Mouse (Mus musculus) heart, embryonic 16.5 days (tissue): ENCODE data around the gene Trim47. TPM values are rescaled to one million over a fixed set of nuclear protein-coding genes. Genes with fewer than 3 reads are reported as not detected.

Experiments
- ATAC-seq: fragments of 200-750 bp; cut with Nextera tagmentation; replicated peaks from 2 replicates; pipeline ENCODE4 v1.8.0; 2017; ENCODE audit warnings: moderate number of reproducible peaks; ENCODE audit not compliant: insufficient read depth, low FRiP score; ENCODE audit errors: extremely low read depth
- H3K27ac ChIP-seq: fragments of 300-500 bp; sonication (generic); 2 replicates; pipeline ENCODE4 v1.5.1; 2014; ENCODE audit warnings: mild to moderate bottlenecking, low read length, control low read depth, moderate library complexity
- H3K27me3 ChIP-seq: fragments of 300-500 bp; sonication (generic); 2 replicates; pipeline ENCODE4 v1.6.1; 2014; ENCODE audit warnings: low read length, mixed read lengths; ENCODE audit not compliant: control insufficient read depth, insufficient read depth
- H3K36me3 ChIP-seq: fragments of 300-500 bp; sonication (generic); 2 replicates; pipeline ENCODE4 v1.6.1; 2014; ENCODE audit not compliant: control insufficient read depth, insufficient read depth
- H3K4me1 ChIP-seq: fragments of 300-500 bp; sonication (generic); 2 replicates; pipeline ENCODE4 v1.6.1; 2014; ENCODE audit warnings: low read length, mixed read lengths; ENCODE audit not compliant: control insufficient read depth, insufficient read depth
- H3K4me2 ChIP-seq: fragments of 300-500 bp; sonication (generic); 2 replicates; pipeline ENCODE4 v1.6.1; 2014; ENCODE audit warnings: low read depth, mild to moderate bottlenecking, control low read depth, low read length
- H3K4me3 ChIP-seq: fragments of 300-500 bp; sonication (generic); 2 replicates; pipeline ENCODE4 v1.5.1; 2014; ENCODE audit warnings: mild to moderate bottlenecking, control low read depth, low read length
- H3K9ac ChIP-seq: fragments of 300-500 bp; sonication (generic); 2 replicates; pipeline ENCODE4 v1.6.1; 2014; ENCODE audit warnings: low read length, control low read depth
- H3K9me3 ChIP-seq: fragments of 300-500 bp; sonication (generic); replicated peaks from 2 replicates; pipeline ENCODE4 v1.6.1; 2016; ENCODE audit warnings: low read length; ENCODE audit not compliant: control insufficient read depth
- WGBS: fragments of 180-500 bp; shearing (Covaris S2); extraction: QIAGEN DNeasy Blood & Tissue Kit; methylation state at CpG from one replicate; pipeline ENCODE4 v1.1.7; 2014; 5-methylcytosine and 5-hydroxymethylcytosine counted together
- polyA plus RNA-seq: library from polyadenylated mRNA; unstranded; fragments of >200 nt; fragmentation: Nextera tagmentation; extraction: Ambion mirVana; gene quantifications from 2 replicates; pipeline ENCODE4 v1.2.1, GENCODE M21; 2015

Trim47 gene
- polyA plus RNA-seq, 1 experiment from 2014 or later, result 79.8 TPM

GRCm38 (mm10) chr11:116088188-116088587 is 38.8 kb downstream of the Trim47 start:
- Histone ChIP-seq H3K9me3 (no peaks in the 10 kb centered on the region), H3K4me1 (peaks cover 18% of the 10 kb centered on the region), H3K27ac (no peak overlapping the region), H3K27me3 (no peaks in the 10 kb centered on the region), H3K36me3 (peaks cover 8% of the 10 kb centered on the region), H3K9ac (peak overlapping the region; percentile 78), H3K4me2 (peak overlapping the region; percentile 78; the same call in 1 of the 2 replicates), H3K4me3 (no peak overlapping the region)
- no peak for ATAC-seq
- WGBS, result 78% methylated on average over 8 of the region's 8 CpGs

GRCm38 (mm10) chr11:116087194-116088130 is 39.5 kb downstream of the Trim47 start:
- Histone ChIP-seq H3K27me3 (no peaks in the 10 kb centered on the region), H3K9me3 (no peaks in the 10 kb centered on the region), H3K4me1 (peaks cover 18% of the 10 kb centered on the region), H3K36me3 (peaks cover 12% of the 10 kb centered on the region), H3K27ac (peak overlapping the region; percentile 92), H3K4me2 (peak overlapping the region; percentile 78), H3K9ac (peak overlapping the region; percentile 78), H3K4me3 (peak overlapping the region; percentile 69)
- 3% methylated on average over 31 of the region's 31 CpGs for WGBS
- ATAC-seq, result peak; percentile 79

DNA sequence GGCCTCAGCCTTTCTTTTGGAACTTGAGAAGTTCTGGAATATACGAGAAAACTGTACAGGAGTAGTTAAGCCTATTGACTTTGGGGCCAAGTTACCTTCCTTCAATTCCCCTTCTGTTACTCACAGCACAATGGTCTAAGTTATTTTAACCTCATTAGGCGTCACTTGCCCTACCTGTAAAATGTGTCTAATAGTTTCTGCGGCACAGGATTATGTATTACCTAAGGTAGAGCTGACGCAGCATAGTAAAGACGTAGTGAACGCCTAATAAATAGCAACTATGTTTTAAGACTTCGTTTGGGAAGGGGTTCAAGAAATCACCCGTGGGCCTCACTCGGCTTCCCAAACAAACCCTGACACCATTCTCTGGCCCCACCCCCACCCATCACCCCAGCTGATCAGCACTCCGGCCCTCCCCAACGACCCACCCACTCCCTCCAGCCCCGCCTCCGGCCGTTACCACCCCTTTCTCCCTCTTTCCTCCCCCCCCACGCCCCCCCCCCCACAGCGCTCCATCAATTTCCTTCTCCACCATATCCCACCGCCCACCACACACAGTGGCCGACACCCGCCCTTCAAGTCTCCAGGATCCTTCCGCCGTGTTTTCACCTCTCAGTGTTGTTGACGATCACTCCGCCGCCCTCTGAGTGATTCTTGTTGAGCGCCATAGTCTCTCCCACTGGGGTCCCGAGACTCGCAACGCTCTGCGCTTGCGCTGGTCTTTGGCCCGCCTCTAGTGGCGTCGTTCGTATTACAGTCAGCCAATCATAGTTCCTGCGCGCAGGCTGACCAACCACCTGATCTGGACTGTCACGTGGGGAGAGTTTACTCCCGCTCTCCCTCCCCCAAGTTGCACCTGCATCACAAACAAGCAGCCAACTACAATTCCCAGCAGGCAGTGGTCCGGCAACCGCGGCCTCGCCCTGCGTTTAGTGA is 40.5 kb downstream of the Trim47 start, which contains the start of gene Wbp2:
Gene Wbp2 (minus strand): TSS at position 738 of the 936 bp plus-strand sequence.
- H3K27me3 ChIP-seq, result no peaks in the 10 kb centered on the region
- H3K4me1 ChIP-seq, result peaks cover 18% of the 10 kb centered on the region
- peak within 1 kb of the TSS; percentile 92 for H3K27ac ChIP-seq
- peaks cover 22% of the 10 kb centered on the region for H3K36me3 ChIP-seq
- H3K9me3 ChIP-seq, result no peaks in the 10 kb centered on the region
- peak; percentile 96 for ATAC-seq
- WGBS, result 5% methylated on average over 38 of the region's 43 CpGs
- H3K4me3 ChIP-seq, result peak within 1 kb of the TSS; percentile 69
- peak within 1 kb of the TSS; percentile 78 for H3K9ac ChIP-seq
- H3K4me2 ChIP-seq, result peak within 1 kb of the TSS; percentile 81

DNA sequence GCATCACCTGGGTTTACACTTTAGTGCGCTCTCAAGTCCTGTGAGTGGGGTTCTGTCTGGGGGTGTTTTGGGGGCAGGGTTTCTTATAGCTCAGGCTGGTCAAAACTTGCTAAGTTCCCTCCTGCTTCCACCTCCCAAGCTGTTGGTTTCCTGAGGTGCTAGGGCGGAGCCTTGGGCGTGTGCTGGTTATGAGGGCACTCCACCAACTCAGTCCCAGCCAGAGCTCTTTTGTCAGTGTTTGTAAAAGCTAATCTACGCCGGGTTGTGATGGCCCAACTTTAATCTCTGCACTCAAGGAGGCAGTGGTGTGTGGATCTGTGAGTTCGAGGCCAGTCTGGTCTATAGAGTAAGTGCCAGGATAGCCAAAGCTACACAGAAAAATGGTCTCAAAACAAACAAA is 42.8 kb downstream of the Trim47 start:
- no peak overlapping the region for H3K4me2 ChIP-seq
- H3K27me3 ChIP-seq, result no peaks in the 10 kb centered on the region
- H3K4me3 ChIP-seq, result no peak overlapping the region
- no peak overlapping the region for H3K9ac ChIP-seq
- H3K36me3 ChIP-seq, result peaks cover 40% of the 10 kb centered on the region
- no peak for ATAC-seq
- H3K4me1 ChIP-seq, result peaks cover 18% of the 10 kb centered on the region
- WGBS, result 88% methylated on average over 6 of the region's 6 CpGs
- no peak overlapping the region for H3K27ac ChIP-seq
- H3K9me3 ChIP-seq, result no peaks in the 10 kb centered on the region

GRCm38 (mm10) chr11:116083096-116083672 is 43.8 kb downstream of the Trim47 start:
- H3K27ac ChIP-seq, result no peak overlapping the region
- H3K4me2 ChIP-seq, result no peak overlapping the region
- H3K4me3 ChIP-seq, result no peak overlapping the region
- WGBS, result 87% methylated on average over 14 of the region's 14 CpGs
- ATAC-seq, result no peak
- H3K4me1 ChIP-seq, result peaks cover 23% of the 10 kb centered on the region
- no peaks in the 10 kb centered on the region for H3K9me3 ChIP-seq
- no peak overlapping the region for H3K9ac ChIP-seq
- H3K36me3 ChIP-seq, result peaks cover 45% of the 10 kb centered on the region
- no peaks in the 10 kb centered on the region for H3K27me3 ChIP-seq

DNA sequence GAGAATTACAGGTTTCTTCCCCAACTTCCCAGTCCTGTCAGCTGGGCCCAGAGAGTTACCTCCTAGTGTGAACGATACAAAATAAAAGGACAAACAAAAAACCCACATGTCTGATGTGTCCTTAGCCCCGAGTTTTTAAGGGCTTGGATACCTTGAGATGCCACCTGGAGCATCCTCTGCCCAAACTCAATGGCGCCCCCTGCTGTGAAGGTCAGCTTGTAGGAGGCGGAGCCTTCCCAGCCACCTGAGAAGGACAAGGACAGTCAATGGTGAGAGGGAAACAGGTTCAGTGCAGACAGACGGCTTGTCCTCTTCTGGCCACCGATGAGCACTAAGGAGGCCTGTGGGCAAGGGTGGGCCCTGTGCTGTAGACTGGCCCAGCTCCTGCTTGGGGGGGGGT is 45.9 kb downstream of the Trim47 start:
- WGBS, result 74% methylated on average over 6 of the region's 6 CpGs
- peaks cover 45% of the 10 kb centered on the region for H3K36me3 ChIP-seq
- H3K27me3 ChIP-seq, result no peaks in the 10 kb centered on the region
- peaks cover 18% of the 10 kb centered on the region for H3K4me1 ChIP-seq
- H3K9me3 ChIP-seq, result no peaks in the 10 kb centered on the region
- H3K4me2 ChIP-seq, result no peak overlapping the region
- H3K27ac ChIP-seq, result no peak overlapping the region
- no peak overlapping the region for H3K4me3 ChIP-seq
- ATAC-seq, result no peak
- no peak overlapping the region for H3K9ac ChIP-seq

- WGBS, result 76% methylated on average over 10 of the region's 10 CpGs
- Histone ChIP-seq H3K4me1 (peaks cover 11% of the 10 kb centered on the region), H3K27me3 (no peaks in the 10 kb centered on the region), H3K27ac (no peak overlapping the region), H3K4me3 (no peak overlapping the region), H3K36me3 (peaks cover 45% of the 10 kb centered on the region), H3K9ac (no peak overlapping the region), H3K4me2 (no peak overlapping the region), H3K9me3 (no peaks in the 10 kb centered on the region)
- no peak for ATAC-seq
Measured at GRCm38 (mm10) chr11:116079511-116079910, 47.5 kb downstream of the Trim47 start.

GRCm38 (mm10) chr11:116078676-116079320 is 48.2 kb downstream of the Trim47 start:
- Histone ChIP-seq H3K9me3 (no peaks in the 10 kb centered on the region), H3K36me3 (peaks cover 43% of the 10 kb centered on the region), H3K4me1 (peaks cover 11% of the 10 kb centered on the region), H3K27me3 (no peaks in the 10 kb centered on the region), H3K9ac (peak overlapping the region; percentile 25), H3K4me2 (no peak overlapping the region), H3K27ac (peak overlapping the region; percentile 27), H3K4me3 (no peak overlapping the region)
- WGBS, result 58% methylated on average over 10 of the region's 10 CpGs
- ATAC-seq, result no peak
